Mouse (Mus musculus) forebrain, embryonic 14.5 days (tissue): ENCODE measurements at regions not wholly inside any gene's neighbourhood (a gene's known extent, or its start where the extent isn't known, plus 50 kb on each side); places are given as distances from the start of the nearest gene placed in this dataset.
A peak's percentile ranks its signal among the peaks of the same experiment; 100 is the strongest.
"Not testable (repeated sequence)": the region's sequence is repeated elsewhere in the genome, so short reads cannot be mapped to it uniquely, and the experiment has no call there.

Experiments used
- ATAC-seq: fragments of 200-750 bp; cut with Nextera tagmentation; 2 replicates; pipeline ENCODE4 v1.8.0; 2017; ENCODE audit warnings: mild to moderate bottlenecking, moderate library complexity
- DNase-seq: peaks from one replicate; pipeline ENCODE4 v3.0.0-alpha.2; 2015; ENCODE audit warnings: low spot score
- H3K27ac ChIP-seq: fragments of 300-500 bp; sonication (generic); 2 replicates; pipeline ENCODE4 v1.5.1; 2014; ENCODE audit warnings: low read depth, mild to moderate bottlenecking, control low read depth, low read length, moderate library complexity
- H3K27me3 ChIP-seq: fragments of 300-500 bp; sonication (generic); replicated peaks from 2 replicates; pipeline ENCODE4 v1.6.1; 2014; ENCODE audit warnings: low read length, control low read depth, mixed read lengths; ENCODE audit not compliant: control insufficient read depth, insufficient read depth
- H3K36me3 ChIP-seq: fragments of 300-500 bp; sonication (generic); 2 replicates; pipeline ENCODE4 v1.6.1; 2014; ENCODE audit warnings: low read length, control low read depth; ENCODE audit not compliant: control insufficient read depth, insufficient read depth
- H3K4me1 ChIP-seq: fragments of 300-500 bp; sonication (generic); 2 replicates; pipeline ENCODE4 v1.6.1; 2014; ENCODE audit warnings: antibody characterized with exemption, low read length, control low read depth; ENCODE audit not compliant: control insufficient read depth, insufficient read depth
- H3K4me2 ChIP-seq: fragments of 300-500 bp; sonication (generic); 2 replicates; pipeline ENCODE4 v1.6.1; 2014; ENCODE audit warnings: mild to moderate bottlenecking, control low read depth, low read length
- H3K4me3 ChIP-seq: fragments of 300-500 bp; sonication (generic); 2 replicates; pipeline ENCODE4 v1.5.1; 2014; ENCODE audit warnings: low read depth, low read length, control low read depth
- H3K9ac ChIP-seq: fragments of 300-500 bp; sonication (generic); 2 replicates; pipeline ENCODE4 v1.6.1; 2014; ENCODE audit warnings: mild to moderate bottlenecking, low read length, control low read depth, moderate library complexity
- H3K9me3 ChIP-seq: fragments of 300-500 bp; sonication (generic); replicated peaks from 2 replicates; pipeline ENCODE4 v1.6.1; 2016; ENCODE audit warnings: low read length, control low read depth, mixed read lengths; ENCODE audit not compliant: control insufficient read depth
- WGBS: fragments of 180-500 bp; shearing (Covaris S2); extraction: QIAGEN DNeasy Blood & Tissue Kit; methylation state at CpG from one replicate; pipeline ENCODE4 v1.1.7; 2014; 5-methylcytosine and 5-hydroxymethylcytosine counted together

GRCm38 (mm10) chr13:52318276-52318675 lies 212.8 kb downstream of the Diras2 start:
- Histone ChIP-seq H3K36me3 (no peaks in the 10 kb centered on the region), H3K27me3 (no peaks in the 10 kb centered on the region), H3K9ac (no peak overlapping the region), H3K27ac (no peak overlapping the region), H3K9me3 (no peaks in the 10 kb centered on the region), H3K4me2 (no peak overlapping the region), H3K4me3 (no peak overlapping the region), H3K4me1 (no peaks in the 10 kb centered on the region)
- DNase-seq (no peak), ATAC-seq (no peak)
- WGBS, result 86% methylated on average over 2 of the region's 2 CpGs

- no peaks in the 10 kb centered on the region for H3K27me3 ChIP-seq
- H3K4me1 ChIP-seq, result no peaks in the 10 kb centered on the region
- H3K36me3 ChIP-seq, result no peaks in the 10 kb centered on the region
- no peak overlapping the region for H3K4me3 ChIP-seq
- no peak overlapping the region for H3K27ac ChIP-seq
- peak; percentile 74 for DNase-seq
- 33% methylated on average over 3 of the region's 3 CpGs for WGBS
- H3K4me2 ChIP-seq, result no peak overlapping the region
- no peak overlapping the region for H3K9ac ChIP-seq
- no peak for ATAC-seq
- no peaks in the 10 kb centered on the region for H3K9me3 ChIP-seq
Observed at GRCm38 (mm10) chr13:52323691-52324090, 207.4 kb downstream of the Diras2 start.

GRCm38 (mm10) chr13:52324378-52324777 lies 206.7 kb downstream of the Diras2 start:
- WGBS, result 83% methylated on average over 3 of the region's 3 CpGs
- not testable (repeated sequence) for ATAC-seq, H3K9me3 ChIP-seq, H3K36me3 ChIP-seq, DNase-seq, H3K4me2 ChIP-seq, H3K4me3 ChIP-seq, H3K27me3 ChIP-seq, H3K9ac ChIP-seq, H3K27ac ChIP-seq, H3K4me1 ChIP-seq

- not testable (repeated sequence) for H3K4me3 ChIP-seq, DNase-seq, H3K27ac ChIP-seq, H3K9me3 ChIP-seq, H3K27me3 ChIP-seq, H3K4me1 ChIP-seq, H3K36me3 ChIP-seq, H3K9ac ChIP-seq, ATAC-seq, H3K4me2 ChIP-seq
- 85% methylated on average over 6 of the region's 6 CpGs for WGBS
Observed at GRCm38 (mm10) chr13:52325647-52326046, 205.4 kb downstream of the Diras2 start.

- Histone ChIP-seq H3K4me1 (no peaks in the 10 kb centered on the region), H3K9ac (no peak overlapping the region), H3K27me3 (no peaks in the 10 kb centered on the region), H3K4me2 (no peak overlapping the region), H3K27ac (no peak overlapping the region), H3K9me3 (no peaks in the 10 kb centered on the region), H3K36me3 (no peaks in the 10 kb centered on the region), H3K4me3 (no peak overlapping the region)
- 90% methylated on average over 9 of the region's 9 CpGs for WGBS
- ATAC-seq (no peak), DNase-seq (no peak)
Observed at GRCm38 (mm10) chr13:52327734-52328133, 203.3 kb downstream of the Diras2 start.

GRCm38 (mm10) chr13:52328766-52329165 lies 202.3 kb downstream of the Diras2 start:
- 53% methylated on average over 8 of the region's 8 CpGs for WGBS
- H3K36me3 ChIP-seq, result no peaks in the 10 kb centered on the region
- no peak for ATAC-seq

GRCm38 (mm10) chr13:52331068-52331467 lies 200.0 kb downstream of the Diras2 start:
- no peaks in the 10 kb centered on the region for H3K4me1 ChIP-seq
- H3K36me3 ChIP-seq, result no peaks in the 10 kb centered on the region
- no peaks in the 10 kb centered on the region for H3K27me3 ChIP-seq
- H3K9ac ChIP-seq, result no peak overlapping the region
- 89% methylated on average over 5 of the region's 5 CpGs for WGBS
- H3K27ac ChIP-seq, result no peak overlapping the region
- H3K9me3 ChIP-seq, result no peaks in the 10 kb centered on the region
- no peak overlapping the region for H3K4me2 ChIP-seq
- no peak for DNase-seq
- H3K4me3 ChIP-seq, result no peak overlapping the region
- no peak for ATAC-seq

More at GRCm38 (mm10) chr13:52328766-52329165, 202.3 kb downstream of the Diras2 start:
- no peaks in the 10 kb centered on the region for H3K4me1 ChIP-seq
- no peak overlapping the region for H3K27ac ChIP-seq
- H3K27me3 ChIP-seq, result no peaks in the 10 kb centered on the region
- no peak for DNase-seq
- no peak overlapping the region for H3K4me2 ChIP-seq
- no peak overlapping the region for H3K4me3 ChIP-seq
- H3K9ac ChIP-seq, result no peak overlapping the region
- H3K9me3 ChIP-seq, result no peaks in the 10 kb centered on the region

GRCm38 (mm10) chr13:52334962-52335361 lies 196.1 kb downstream of the Diras2 start:
- Histone ChIP-seq H3K4me2 (no peak overlapping the region), H3K36me3 (no peaks in the 10 kb centered on the region), H3K9me3 (no peaks in the 10 kb centered on the region), H3K4me1 (no peaks in the 10 kb centered on the region), H3K4me3 (no peak overlapping the region), H3K27me3 (no peaks in the 10 kb centered on the region), H3K9ac (no peak overlapping the region), H3K27ac (no peak overlapping the region)
- no peak for DNase-seq
- WGBS, result 87% methylated on average over 3 of the region's 3 CpGs
- ATAC-seq, result no peak

- no peaks in the 10 kb centered on the region for H3K27me3 ChIP-seq
- 75% methylated on average over 7 of the region's 7 CpGs for WGBS
- ATAC-seq, result no peak
- no peak overlapping the region for H3K4me2 ChIP-seq
- H3K27ac ChIP-seq, result no peak overlapping the region
- H3K9me3 ChIP-seq, result no peaks in the 10 kb centered on the region
- DNase-seq, result no peak
- no peak overlapping the region for H3K4me3 ChIP-seq
- no peak overlapping the region for H3K9ac ChIP-seq
- H3K36me3 ChIP-seq, result no peaks in the 10 kb centered on the region
- H3K4me1 ChIP-seq, result no peaks in the 10 kb centered on the region
Observed at GRCm38 (mm10) chr13:52337936-52338335, 193.1 kb downstream of the Diras2 start.
